Mouse (Mus musculus): ENCODE data around the gene Olfr303.
"Not testable (repeated sequence)": the region's sequence is repeated elsewhere in the genome, so short reads cannot be mapped to it uniquely, and the experiment has no call there.

Olfr303 gene

GRCm38 (mm10) chr7:86397689-86398088 lies at the start of gene Olfr303:
Gene Olfr303 (minus strand): TSS chr7:86397789.
- in situ Hi-C loops (cut with MboI; ENCODE audit: unreplicated experiment in 2 of 2) = no loop called here

GRCm38 (mm10) chr7:86403546-86403945 lies 6.0 kb upstream of the Olfr303 start, which contains the start of gene Olfr301:
Gene Olfr301 (plus strand): TSS chr7:86403846.
- in situ Hi-C loops (cut with MboI; ENCODE audit: unreplicated experiment in 2 of 2) = no loop called here

GRCm38 (mm10) chr7:86386558-86386957 lies 11.0 kb downstream of the Olfr303 start, which contains the start of gene Olfr304:
Gene Olfr304 (minus strand): TSS chr7:86386658.
- in situ Hi-C loops (cut with MboI; ENCODE audit: unreplicated experiment in 2 of 2) = no loop called here

GRCm38 (mm10) chr7:86385769-86386168 lies 11.8 kb downstream of the Olfr303 start:
- in situ Hi-C loops (cut with MboI; ENCODE audit: unreplicated experiment in 2 of 2) = no loop called here

GRCm38 (mm10) chr7:86366828-86367227 lies 30.8 kb downstream of the Olfr303 start, which contains the start of gene Olfr305:
Gene Olfr305 (minus strand): TSS chr7:86366928.
- in situ Hi-C loops (cut with MboI; ENCODE audit: unreplicated experiment in 2 of 2) = no loop called here

GRCm38 (mm10) chr7:86346296-86346695 lies 51.3 kb downstream of the Olfr303 start:
- in situ Hi-C loops (cut with MboI; ENCODE audit: unreplicated experiment in 2 of 2) = not testable (repeated sequence)

GRCm38 (mm10) chr7:86344253-86344652 lies 53.3 kb downstream of the Olfr303 start:
- in situ Hi-C loops (cut with MboI; ENCODE audit: unreplicated experiment in 2 of 2) = no loop called here

- in situ Hi-C loops (cut with MboI; ENCODE audit: unreplicated experiment in 2 of 2) = no loop called here
Measured at GRCm38 (mm10) chr7:86342881-86343565, 54.6 kb downstream of the Olfr303 start.

Data from v-Abl transformed pro-B cells (cell line).